Mouse (Mus musculus) CD4-positive helper T cell, adult 2 months (primary cell): ENCODE measurements around the gene Nfkbib.
A peak's percentile ranks its signal among the peaks of the same experiment; 100 is the strongest.

Experiments
- DNase-seq: peaks from one replicate; pipeline ENCODE4 v3.0.0-alpha.2; 2012; ENCODE audit warnings: low read depth, missing footprints, low spot score

Gene Nfkbib

DNA sequence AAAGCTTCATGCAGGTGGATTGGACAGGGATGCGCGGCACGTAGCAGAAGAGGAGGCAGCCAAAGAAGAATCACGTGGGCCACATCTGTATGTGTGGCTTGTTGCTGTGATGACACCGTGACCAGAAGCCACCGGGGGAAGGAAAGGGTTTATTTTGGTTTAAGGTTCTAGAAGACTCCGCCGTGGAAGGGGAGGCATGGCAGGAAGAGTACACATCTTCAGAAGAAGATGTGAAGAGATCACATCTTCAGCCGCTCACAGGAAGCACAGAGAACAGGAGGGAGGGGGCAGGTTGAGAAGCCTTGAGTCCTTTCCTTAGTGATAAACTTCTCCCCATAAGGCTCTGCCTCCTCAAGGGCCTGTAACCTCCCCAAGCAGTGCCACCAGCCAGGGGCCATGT is 32.7 kb upstream of the Nfkbib start:
- DNase-seq, result peak; percentile 86

- peak; percentile 87 for DNase-seq
Measured at GRCm38 (mm10) chr7:28796562-28796975, 29.3 kb upstream of the Nfkbib start.

DNA sequence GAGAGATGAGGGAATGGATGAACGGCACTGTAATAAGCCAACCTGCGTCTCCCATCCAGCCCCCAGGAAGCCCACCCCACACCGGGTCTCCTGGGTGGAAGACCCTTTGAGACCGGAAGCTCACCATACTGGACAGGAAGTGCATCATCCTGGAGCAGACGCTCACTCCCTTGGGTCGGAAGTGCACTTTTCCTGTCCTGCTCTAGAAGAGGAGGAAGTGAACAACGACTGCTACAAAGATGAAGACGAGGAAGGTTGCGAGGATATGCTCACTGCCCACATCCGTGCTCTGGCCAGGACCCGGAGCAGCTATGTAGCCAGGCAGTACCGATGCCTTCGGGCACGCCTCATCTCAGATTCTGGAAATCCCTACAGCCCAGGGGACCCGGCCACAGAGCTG is 28.5 kb upstream of the Nfkbib start:
- DNase-seq, result peak; percentile 70

- peak; percentile 72 for DNase-seq
Measured at GRCm38 (mm10) chr7:28794496-28794895, 27.2 kb upstream of the Nfkbib start.

DNA sequence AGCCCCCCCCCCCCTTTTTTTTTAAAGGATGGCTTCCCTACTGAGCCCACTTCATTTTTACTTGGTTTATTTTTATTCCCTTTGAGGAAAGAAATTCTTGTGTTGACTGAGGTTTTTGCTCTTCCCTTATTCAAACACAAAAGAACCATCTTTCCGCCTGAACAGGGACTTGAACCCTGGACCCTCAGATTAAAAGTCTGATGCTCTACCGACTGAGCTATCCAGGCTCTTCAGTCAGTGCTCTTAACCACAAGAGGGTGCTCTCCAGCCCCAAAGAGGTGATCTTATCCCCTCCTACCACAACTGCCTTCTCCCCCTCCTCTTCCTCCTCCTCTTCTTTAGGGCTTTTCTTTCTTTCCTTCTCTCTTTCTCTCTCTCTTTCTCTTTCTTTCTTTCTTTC is 26.5 kb upstream of the Nfkbib start:
- peak; percentile 69 for DNase-seq

GRCm38 (mm10) chr7:28792391-28793185 is 25.3 kb upstream of the Nfkbib start:
- peak; percentile 87 for DNase-seq

DNA sequence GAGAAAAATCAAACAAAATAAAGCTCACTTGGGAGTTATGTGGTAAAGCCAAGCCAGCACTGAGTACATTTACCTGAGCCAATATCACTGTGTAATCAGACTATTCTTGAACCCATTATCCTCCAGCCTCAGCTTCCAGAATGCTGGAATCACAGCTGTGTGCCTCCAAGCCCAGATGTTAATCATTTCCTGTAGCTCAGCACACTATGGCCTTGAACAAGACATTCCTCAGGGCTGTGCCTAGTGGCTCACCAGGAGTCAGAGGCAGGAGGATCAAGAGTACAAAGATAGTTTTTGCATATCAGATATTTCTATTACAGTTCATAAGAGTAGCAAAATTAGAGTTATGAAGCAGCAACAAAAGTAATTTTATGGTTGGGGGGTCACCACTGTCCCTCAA is 24.4 kb upstream of the Nfkbib start:
- DNase-seq, result no peak

GRCm38 (mm10) chr7:28790066-28790806 is 22.9 kb upstream of the Nfkbib start:
- DNase-seq, result peak; percentile 51

- no peak for DNase-seq
Measured at GRCm38 (mm10) chr7:28789235-28789634, 21.9 kb upstream of the Nfkbib start.

DNA sequence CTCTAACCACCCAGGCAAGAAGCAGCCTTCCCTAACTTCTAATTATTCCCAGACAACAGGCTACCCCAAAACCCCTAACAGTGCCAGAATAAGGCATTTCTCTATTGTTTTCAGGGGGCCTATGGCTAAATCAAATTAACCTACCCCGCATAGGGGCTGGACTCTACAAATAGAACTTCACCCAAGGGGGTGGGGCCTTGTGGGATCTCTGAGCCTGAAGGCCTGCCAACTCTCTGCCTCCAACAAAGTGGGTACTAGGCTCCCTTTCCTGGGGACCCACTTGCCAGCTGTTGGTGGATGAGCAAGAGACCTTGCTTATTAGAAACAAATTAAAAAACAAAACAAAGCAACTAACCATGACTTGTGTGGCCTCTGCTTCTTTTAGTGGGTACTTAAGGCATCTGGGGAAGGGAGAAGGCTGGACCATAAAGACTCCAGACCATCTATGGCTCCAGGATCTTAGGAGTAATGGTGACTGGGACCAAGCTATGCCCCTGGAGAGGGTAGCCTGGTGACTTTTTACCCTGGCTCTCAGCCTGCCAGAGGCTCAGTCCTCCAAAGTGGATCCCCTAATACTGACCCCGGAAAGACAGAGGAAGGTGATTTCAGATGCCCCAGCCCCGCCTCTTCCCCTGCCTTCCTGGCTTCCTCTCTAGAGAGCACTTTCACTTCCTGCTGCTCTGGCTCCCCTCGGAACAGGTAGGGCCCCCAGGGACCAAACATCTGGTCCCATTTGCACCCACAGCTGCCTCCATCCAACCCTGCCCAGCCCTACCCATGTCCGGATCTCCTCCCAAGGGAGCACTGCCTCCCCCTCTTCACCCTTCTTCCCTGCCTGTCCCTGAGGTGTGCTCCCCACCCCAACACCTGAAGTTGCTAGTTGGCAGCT is 21.2 kb upstream of the Nfkbib start, which contains the start of gene Rinl:
Gene Rinl, plus strand, starts transcription at position 663 of the 889 bp plus-strand sequence.
- DNase-seq, result peak; percentile 71

- no peak for DNase-seq
Measured at GRCm38 (mm10) chr7:28787884-28788283, 20.6 kb upstream of the Nfkbib start.

GRCm38 (mm10) chr7:28785161-28785560 is 17.8 kb upstream of the Nfkbib start:
- DNase-seq, result no peak

GRCm38 (mm10) chr7:28781261-28781663 is 13.9 kb upstream of the Nfkbib start:
- DNase-seq, result peak; percentile 96

DNA sequence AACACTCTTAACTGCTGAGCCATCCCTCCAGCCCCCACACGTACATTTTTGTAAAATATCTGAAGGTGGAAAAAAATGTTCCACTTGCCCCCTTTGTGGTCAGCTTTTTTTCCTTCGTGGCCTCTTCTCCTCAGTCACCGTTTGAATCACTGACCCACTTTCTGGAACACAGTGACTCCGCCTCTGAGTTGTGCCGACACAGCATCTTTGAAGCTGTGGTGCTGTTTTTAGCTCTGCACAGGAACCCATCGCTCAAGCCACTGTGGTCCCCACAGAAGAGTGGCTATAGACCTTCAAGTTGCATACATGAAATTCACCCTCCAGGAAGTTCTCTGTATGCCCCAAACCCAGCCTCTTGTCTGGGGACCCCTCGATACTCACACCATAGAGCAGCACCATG is 13.5 kb upstream of the Nfkbib start:
- peak; percentile 89 for DNase-seq

GRCm38 (mm10) chr7:28780067-28780658 is 12.9 kb upstream of the Nfkbib start:
- DNase-seq, result peak; percentile 89

- no peak for DNase-seq
Measured at GRCm38 (mm10) chr7:28778825-28779224, 11.5 kb upstream of the Nfkbib start.

DNA sequence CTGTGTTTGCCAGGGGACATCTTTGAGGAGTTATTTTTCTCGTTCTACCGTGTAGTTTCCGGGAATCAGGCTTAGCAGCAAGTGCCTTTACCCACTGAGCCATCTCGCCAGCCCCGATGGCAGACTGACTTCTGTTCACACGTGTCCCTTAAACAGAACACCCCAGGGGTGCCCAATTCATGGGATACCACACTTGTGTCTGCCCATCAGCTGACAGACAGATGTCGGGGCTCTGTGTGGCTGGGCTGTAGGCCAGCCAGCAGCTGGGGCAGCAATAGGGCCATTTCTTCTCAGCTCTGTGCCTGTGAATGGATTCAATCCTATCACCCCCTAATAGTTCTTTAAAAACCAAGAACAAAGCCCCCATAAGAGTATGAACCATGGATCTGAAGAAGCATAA is 7.8 kb upstream of the Nfkbib start:
- DNase-seq, result no peak

GRCm38 (mm10) chr7:28774164-28774563 is 6.9 kb upstream of the Nfkbib start:
- no peak for DNase-seq

DNA sequence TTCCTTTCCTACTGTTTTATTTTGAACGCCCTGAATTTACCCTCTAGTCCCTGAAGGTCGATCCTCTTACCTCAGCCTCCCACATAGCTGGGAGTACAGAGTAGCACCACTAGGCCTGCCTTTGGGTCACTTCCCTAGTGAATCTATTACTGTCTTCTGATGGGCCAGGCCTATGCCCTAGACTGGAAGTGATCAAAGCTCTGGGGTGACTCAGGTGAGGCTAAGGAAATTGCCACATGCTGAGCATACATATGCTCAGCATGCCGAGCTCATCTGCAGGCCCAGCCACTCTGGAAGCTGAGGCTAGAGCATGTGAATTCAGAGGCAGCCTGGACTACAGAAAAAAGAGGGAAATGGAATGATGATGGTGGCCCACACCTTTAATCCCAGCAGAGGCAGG is 5.9 kb upstream of the Nfkbib start:
- DNase-seq, result no peak

- DNase-seq, result no peak
Measured at GRCm38 (mm10) chr7:28771867-28772266, 4.6 kb upstream of the Nfkbib start.

GRCm38 (mm10) chr7:28770309-28770708 is 3.0 kb upstream of the Nfkbib start:
- DNase-seq, result no peak
